42 mouse cellular contexts compared by ENCODE assay signal in the genomic region with DNA sequence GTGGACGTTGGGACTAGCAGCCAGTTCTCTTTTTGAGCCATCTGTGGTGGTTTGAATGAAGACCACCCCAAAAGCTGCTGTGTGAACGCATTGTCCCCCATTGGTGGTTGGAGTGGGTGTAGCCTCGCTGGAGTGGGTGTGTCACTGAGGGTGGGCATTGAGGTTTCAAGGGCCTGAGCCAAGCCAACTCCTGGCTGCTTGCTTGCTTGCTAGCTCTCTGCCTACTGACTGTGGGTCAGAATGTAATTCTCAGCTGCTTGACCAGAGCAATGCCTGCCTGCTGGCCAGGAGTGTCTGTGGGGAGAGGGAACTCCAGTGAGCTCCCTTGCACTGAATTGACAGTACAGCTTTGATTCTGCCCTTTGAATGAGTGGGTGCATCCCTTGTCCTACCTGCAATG. TPM values are rescaled to one million over a fixed set of nuclear protein-coding genes. Genes with fewer than 3 reads are reported as not detected.
"Had no signal": no experiment of that assay in that cellular context is flagged by ENCODE, and none has a peak within 500 bp of the region (broad histone marks: within the 10 kb centered on the region; RNA-seq: fewer than 3 reads in every experiment).

No protein-coding gene starts in this region.

- H3K27me3 ChIP-seq: heart, embryonic 13.5 days; heart, embryonic 15.5 days; hindbrain, embryonic 12.5 days; intestine, embryonic 15.5 days; kidney, embryonic 15.5 days; limb, embryonic 13.5 days; limb, embryonic 15.5 days had no signal

- H3K9me3 ChIP-seq: heart, embryonic 13.5 days; heart, embryonic 15.5 days; hindbrain, embryonic 10.5 days; hindbrain, embryonic 12.5 days; intestine, embryonic 15.5 days; kidney, embryonic 15.5 days; limb, embryonic 13.5 days; limb, embryonic 15.5 days; liver, embryonic 13.5 days had no signal

- H3K4me2 ChIP-seq: heart, embryonic 11.5 days; heart, embryonic 13.5 days; heart, embryonic 15.5 days; hindbrain, embryonic 12.5 days; hindbrain, embryonic 14.5 days; intestine, embryonic 15.5 days; kidney, embryonic 15.5 days; limb, embryonic 13.5 days; limb, embryonic 15.5 days; liver, embryonic 13.5 days had no signal

- H3K9ac ChIP-seq: heart, embryonic 13.5 days; heart, embryonic 15.5 days; hindbrain, embryonic 12.5 days; hindbrain, embryonic 14.5 days; intestine, embryonic 15.5 days; kidney, embryonic 15.5 days; limb, embryonic 13.5 days; limb, embryonic 15.5 days; liver, embryonic 13.5 days had no signal

- H3K27ac ChIP-seq: gastrocnemius, adult 2 months; heart, adult 2 months; heart, embryonic 13.5 days; heart, embryonic 15.5 days; hindbrain, embryonic 10.5 days; hindbrain, embryonic 12.5 days; hindbrain, embryonic 14.5 days; intestine, embryonic 15.5 days; kidney, embryonic 15.5 days; kidney, postnatal 0 days; limb, embryonic 13.5 days; limb, embryonic 15.5 days; liver, embryonic 13.5 days had no signal

- H3K4me3 ChIP-seq: gastrocnemius, adult 2 months; heart, adult 2 months; heart, embryonic 13.5 days; heart, embryonic 15.5 days; hindbrain, embryonic 10.5 days; hindbrain, embryonic 12.5 days; intestine, embryonic 15.5 days; kidney, embryonic 15.5 days; limb, embryonic 13.5 days; limb, embryonic 15.5 days; liver, embryonic 13.5 days had no signal

- DNase-seq: gastrocnemius, adult 2 months; gastrocnemius, postnatal 10 days; gastrocnemius, postnatal 25 days; heart, postnatal 14 days; heart, postnatal 36 days; kidney, adult 18-20 months; kidney, adult 9 months; kidney, postnatal 14 days; kidney, postnatal 36 days; layer of hippocampus, adult 9-11 months; layer of hippocampus, postnatal 36 days; left cerebral cortex, postnatal 4 days; liver, embryonic 13.5 days had no signal

- H3K4me1 ChIP-seq: intestine, embryonic 15.5 days; limb, embryonic 13.5 days had no signal

- H3K36me3 ChIP-seq: heart, embryonic 13.5 days; heart, embryonic 15.5 days; hindbrain, embryonic 10.5 days; hindbrain, embryonic 12.5 days; intestine, embryonic 15.5 days; kidney, embryonic 15.5 days; limb, embryonic 13.5 days; limb, embryonic 15.5 days; liver, embryonic 13.5 days had no signal

RNA-seq across cellular contexts. Expression of gene 4930519G04Rik, which starts 23.7 kb away (rescaled TPM):
- total RNA-seq: gastrocnemius, adult 2 months; gastrocnemius, postnatal 10 days; gastrocnemius, postnatal 25 days; gastrocnemius, postnatal 4 days; heart, adult 2 months; heart, postnatal 14 days; heart, postnatal 36 days; layer of hippocampus, adult 18-20 months; layer of hippocampus, adult 8-10 months; layer of hippocampus, postnatal 14 days; layer of hippocampus, postnatal 36 days; left cerebral cortex, adult 18-20 months; left cerebral cortex, adult 8-10 months; left cerebral cortex, postnatal 10 days; left cerebral cortex, postnatal 25 days; left cerebral cortex, postnatal 4 days; liver, adult 2 months had no signal
- polyA plus RNA-seq: frontal cortex, adult 2 months; heart, adult 2 months; heart, embryonic 11.5 days; heart, embryonic 13.5 days; heart, embryonic 15.5 days; heart, postnatal 0 days; hindbrain, embryonic 10.5 days; hindbrain, embryonic 12.5 days; hindbrain, embryonic 14.5 days; hindbrain, embryonic 16.5 days; inflammation-experienced regulatory T-cells, adult 6 months; intestine, embryonic 15.5 days; intestine, postnatal 0 days; kidney, embryonic 15.5 days; kidney, postnatal 0 days; large intestine, adult 2 months; limb, embryonic 11.5 days; limb, embryonic 13.5 days; limb, embryonic 15.5 days; liver, adult 2 months; liver, embryonic 13.5 days had no signal

RNA-seq across cellular contexts. Expression of gene Gm9936, which starts 28.7 kb away (rescaled TPM):
- total RNA-seq: gastrocnemius, adult 2 months; gastrocnemius, postnatal 10 days; gastrocnemius, postnatal 25 days; gastrocnemius, postnatal 4 days; granulocyte monocyte progenitor cell, adult 5-6 weeks; heart, adult 2 months; heart, postnatal 14 days; heart, postnatal 36 days; liver, adult 2 months had no signal
- polyA plus RNA-seq: heart, adult 2 months; heart, embryonic 11.5 days; heart, embryonic 13.5 days; heart, embryonic 15.5 days; heart, postnatal 0 days; inflammation-experienced regulatory T-cells, adult 6 months; kidney, postnatal 0 days; large intestine, adult 2 months; liver, adult 2 months; liver, embryonic 13.5 days had no signal
